Mouse (Mus musculus): ENCODE data around the gene Amotl1.
"Not testable (repeated sequence)": the region's sequence is repeated elsewhere in the genome, so short reads cannot be mapped to it uniquely, and the experiment has no call there.

Gene Amotl1

DNA sequence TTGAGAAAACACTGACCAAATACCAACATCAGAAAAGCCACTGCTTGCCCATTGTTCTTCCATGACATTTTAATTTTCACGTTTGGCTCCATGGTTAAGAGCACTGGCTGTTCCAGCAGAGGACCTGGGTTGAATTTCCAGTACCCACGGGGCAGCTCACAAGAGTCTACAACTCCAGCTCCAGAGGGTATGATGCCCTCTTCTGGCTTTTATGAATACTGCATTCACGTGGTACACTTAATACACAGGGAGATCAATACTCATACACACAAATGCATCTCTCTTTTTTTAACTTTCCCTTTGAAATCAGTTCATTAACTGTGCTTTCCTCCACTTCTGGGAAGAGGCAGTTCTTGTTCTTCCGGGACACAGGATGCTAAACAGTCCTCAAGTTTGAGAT is 41.4 kb downstream of the Amotl1 start:
- no peak for DNase-seq

DNA sequence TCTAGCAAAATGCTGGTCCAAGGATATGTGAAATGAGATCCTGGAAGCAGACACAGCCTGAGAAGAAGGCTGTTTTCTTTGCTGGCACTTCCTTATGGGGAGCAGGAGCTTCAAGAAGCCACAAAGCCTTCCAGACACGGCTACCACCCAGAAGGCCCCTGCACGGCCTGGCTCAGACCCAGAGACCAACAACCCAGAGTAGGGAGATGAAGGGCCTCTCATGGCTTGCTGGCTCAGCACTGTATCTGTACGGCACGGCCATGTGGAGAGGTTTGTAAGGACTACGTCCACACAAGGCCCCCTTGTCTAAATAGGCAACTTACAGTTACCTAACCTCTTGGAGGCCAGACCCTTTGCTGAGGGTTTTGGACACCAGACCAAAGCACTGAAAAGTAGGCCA is 45.1 kb downstream of the Amotl1 start:
- DNase-seq: peak; percentile 33 to 64

DNA sequence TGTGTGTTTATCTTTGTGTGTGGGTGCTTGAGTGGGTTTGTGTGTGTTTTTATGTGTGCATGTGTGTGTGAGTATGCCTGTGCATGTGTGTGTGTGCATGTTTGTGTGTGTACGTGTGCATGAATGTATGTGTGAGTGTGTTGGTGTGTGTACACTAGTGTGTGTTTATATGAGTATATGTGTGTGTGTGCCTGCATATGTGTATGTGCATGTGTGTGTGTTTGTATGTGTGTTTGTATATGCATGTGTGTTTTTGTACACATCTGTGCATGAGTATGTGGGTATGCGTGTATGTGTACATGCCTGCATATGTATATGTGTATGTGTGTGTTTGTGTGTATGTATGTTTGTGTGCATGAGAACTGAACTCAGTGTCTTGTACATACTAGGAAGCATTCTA is 46.7 kb downstream of the Amotl1 start:
- DNase-seq: no peak

DNA sequence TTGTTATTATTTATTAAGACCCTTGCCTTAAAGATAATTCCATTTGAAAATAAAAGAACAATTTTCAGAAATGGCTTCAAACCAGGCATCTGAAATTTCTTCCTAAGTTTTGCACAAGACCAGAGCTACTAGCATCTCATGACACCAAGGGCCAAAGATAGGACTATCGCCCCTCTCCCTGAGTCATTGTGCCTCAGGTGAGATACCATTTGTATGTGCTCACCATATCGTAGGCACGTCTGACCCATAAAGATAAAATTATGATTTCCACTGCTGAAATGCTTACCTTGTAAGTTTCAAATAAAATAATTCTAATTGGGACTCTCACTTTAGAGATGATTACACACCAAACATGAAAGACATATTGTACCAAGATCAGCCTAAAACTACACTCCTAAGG is 47.4 kb downstream of the Amotl1 start:
- no peak for DNase-seq

DNA sequence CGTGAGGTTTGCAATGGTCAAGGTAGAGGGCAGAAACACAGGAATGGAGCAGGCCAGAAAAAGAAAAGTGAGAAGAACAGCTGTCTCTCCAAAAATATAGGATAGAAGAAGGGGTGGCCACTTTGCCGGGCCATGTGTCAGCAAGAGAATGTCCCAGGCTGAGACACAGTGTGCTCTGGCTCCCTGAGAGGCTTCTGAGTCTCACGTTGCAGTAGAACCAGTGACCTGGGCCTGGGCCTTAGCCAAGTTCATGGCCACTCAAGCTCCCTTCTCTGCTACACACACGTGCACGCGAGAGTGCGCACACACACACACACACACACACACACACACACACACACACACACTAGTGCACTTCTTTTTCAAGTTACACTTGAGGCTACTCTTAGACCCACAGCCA is 48.0 kb downstream of the Amotl1 start:
- peak in 1 of 2 experiments; percentile 59 for DNase-seq

DNA sequence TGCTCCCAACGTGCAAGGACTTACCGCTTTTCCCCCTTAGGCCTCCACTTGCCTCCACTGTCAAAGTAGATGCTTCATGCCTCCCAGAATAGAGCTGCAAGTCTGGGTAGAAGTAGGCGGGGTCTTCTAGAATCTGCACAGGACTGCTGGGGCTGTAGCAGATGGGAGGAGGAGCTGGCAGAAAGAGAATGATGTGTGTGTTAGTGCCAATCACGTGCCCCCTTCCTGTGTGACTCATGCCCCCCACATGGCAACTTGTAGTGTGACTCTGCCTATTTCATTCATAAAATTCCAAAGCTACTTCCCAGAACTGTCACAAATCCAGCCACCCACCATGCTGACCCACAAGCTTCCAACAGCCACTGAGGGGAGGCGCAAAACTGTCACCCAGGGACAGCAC is 48.4 kb downstream of the Amotl1 start:
- no peak for DNase-seq

DNA sequence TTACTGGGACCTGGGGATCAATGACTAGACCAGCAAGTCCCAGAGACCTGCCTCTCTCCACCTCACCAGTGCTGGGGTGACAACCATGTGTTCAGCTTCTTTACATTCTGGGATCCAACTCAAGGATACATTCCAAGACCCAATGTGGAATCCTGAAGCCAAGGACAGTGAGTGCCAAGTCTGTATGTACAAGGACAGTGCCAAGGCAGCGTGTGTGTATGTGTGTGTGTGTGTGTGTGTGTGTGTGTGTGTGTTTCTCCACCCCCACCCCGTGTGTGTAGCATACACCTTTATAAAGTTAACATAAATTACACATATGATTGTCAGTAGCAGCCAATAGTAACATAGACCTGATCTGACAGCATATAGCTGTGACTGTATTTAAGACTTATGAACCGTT is 49.0 kb downstream of the Amotl1 start:
- no peak for DNase-seq

DNA sequence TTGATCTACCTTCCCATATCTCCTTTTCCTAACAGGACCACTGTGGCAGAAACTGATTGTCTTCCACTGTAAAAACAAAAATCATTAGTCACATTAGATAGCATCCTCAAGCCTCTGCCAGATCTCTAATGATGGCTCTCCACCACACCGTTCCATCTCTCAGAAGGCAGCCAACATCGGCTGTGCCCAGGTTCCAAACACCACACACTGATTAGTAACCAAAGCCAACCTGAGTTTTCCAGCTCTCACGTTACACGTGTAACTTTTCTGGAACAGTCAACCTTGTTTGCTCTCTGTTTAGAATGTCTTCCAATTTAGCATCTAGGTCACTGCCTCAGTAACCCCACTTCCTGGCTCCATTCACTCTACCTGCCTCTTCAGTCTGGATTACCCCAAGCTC is 51.0 kb downstream of the Amotl1 start:
- DNase-seq: no peak

DNA sequence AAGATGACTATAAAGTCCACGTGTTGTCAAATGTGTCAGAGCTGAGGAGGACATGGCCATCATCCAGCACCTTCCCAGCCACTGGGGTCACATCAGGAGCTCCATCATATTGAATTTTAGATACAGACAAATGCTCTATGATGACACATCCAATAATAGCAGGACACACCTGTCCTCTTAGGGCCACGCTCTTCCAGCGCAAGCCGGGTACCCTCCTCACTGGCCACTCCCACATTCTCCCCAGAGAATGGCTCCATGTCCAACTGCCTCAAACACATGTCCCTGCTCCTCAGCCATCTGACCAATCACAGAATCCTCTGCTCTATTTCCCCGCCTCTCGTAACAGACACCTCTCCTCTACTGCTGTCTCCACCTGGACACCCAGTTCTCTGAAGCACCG is 54.2 kb downstream of the Amotl1 start:
- DNase-seq: no peak

DNA sequence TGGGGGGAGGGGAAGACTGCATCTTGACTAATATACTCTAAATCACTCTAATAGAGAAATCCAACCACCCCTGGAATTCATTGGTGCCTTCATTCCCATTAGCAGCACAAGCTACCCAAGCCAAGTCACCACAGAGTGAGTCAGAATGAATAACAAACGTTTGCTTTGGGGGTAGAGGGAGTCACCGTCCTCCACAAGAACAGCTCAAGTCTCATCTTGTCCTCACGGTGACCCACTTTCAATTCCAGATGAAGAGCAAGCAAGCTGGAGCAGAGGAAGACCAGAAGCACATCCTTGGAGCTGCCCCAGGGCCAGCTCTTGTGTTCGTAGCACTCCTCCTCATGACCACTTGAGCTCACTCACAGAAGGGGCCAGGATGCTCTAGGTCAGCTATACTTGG is 56.2 kb downstream of the Amotl1 start:
- DNase-seq: no peak

DNA sequence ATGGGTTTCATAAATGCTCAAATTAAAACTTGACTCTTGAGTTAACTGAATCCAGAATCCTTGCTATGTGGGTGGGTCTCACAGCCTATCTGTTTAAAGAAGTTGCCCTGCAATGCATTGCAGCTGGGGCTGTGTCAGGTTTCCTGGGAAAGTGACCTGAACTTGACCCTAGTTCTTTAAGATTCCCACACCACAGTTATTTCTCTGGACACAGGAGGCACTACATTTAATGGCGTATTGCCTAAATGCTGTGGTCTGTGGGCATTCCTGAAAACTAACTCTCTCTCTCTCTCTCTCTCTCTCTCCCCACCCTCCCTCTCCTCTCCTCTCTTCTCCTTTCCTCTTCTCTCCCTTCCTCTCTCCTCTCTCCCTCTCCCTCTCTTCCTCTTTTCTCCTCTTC is 59.2 kb downstream of the Amotl1 start:
- no peak for DNase-seq

DNA sequence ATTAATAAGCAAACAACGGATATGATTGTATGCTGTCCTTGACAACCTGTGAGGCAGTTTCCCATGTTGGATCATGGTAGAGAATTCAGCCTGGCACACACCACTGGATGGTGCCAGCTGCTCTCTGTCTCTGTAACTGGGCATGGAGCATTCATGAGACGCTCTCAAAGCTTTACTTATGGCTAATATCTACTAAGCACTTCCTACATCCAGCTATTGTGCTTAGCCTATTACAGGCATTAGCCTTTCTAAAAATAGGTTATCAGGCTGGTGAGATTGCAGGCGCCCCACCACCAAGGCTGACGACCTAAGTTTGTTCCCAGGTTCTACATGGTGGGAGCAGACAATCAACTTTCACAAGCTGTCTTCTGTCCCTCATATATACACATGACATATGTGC is 65.9 kb downstream of the Amotl1 start:
- no peak for DNase-seq

DNA sequence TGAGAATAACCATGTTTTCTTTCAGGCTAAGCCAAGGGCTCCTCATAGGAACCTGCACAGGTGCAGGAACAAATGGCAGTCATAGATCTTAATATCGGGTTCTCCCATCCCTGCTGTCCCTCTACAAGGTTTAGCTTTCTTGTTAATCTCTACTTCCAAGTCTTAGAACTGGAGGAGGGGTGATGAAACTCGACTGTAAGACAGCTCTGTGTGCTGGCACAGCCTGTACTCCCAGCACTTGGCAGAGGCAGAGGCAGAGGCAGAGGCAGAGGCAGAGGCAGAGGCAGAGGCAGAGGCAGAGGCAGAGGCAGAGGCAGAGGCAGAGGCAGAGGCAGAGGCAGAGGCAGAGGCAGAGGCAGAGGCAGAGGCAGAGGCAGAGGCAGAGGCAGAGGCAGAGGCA is 68.5 kb downstream of the Amotl1 start:
- DNase-seq: not testable (repeated sequence)

DNA sequence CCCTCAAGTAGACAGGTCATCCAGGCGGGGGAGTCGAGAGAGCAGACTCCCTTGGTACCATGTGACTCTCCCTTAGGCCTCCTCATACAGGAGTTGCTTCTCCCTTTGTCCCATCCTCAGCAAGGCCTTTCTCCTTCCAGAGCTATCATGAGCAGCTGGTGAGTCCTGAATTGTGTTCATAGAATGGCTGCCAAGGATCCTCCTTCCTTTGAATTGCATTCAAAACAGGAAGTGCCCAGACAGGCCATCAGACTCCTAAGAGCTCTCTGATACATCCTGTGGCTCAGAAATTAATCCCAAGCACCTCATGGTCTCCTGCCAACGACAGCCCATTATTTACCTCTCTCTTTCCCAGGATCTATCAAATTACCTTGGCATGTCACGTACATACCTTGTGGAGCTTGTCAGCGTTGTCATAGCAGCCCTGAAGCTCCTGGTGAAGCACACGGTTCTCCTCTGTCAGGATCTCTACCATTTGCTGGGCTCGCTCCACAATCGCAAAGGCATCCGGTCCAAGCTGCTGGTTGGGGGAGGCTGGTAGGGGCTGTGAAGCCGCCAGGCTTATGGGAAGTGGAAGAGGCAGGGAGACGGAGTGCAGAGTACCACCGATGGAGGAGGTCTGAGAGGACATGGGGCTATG is 70.0 kb downstream of the Amotl1 start:
- peak; percentile 25 to 48 for DNase-seq

DNA sequence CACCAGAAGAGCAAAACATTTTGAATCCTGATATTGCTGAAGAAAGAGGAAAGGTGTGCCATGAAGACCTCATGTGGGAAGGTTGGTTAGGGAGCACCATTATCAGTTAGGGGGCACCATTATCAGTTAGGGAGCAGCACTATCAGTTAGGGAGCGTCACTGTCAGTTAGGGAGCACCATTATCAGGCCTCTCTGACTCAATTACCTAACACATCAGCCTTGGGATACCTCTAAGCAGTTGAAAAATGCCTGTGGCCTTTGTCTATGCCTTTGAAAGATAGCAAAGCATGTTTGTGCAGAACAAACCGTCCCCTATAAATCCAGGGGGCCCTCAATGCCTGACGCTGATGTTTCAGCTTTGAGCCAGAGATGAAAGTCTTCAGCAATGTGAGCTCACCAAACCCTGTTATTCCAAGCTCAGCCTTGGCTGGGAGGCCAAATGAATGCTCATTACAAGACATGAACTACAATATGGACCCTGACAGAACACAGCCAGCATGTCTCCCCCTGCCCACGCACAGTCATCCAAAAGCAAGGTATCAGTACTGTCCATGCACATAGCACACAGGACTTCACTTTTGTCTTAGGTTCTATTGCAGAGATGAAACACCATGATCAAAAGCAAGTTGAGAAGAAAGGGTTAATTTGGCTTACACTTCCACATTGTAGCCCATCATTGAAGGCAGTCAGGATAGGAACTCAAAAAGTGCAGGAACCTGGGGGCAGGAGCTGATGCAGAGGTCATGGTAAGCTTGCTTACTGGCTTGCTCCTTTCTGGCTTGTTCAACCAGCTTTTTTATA is 75.5 kb downstream of the Amotl1 start:
- DNase-seq: no peak

DNA sequence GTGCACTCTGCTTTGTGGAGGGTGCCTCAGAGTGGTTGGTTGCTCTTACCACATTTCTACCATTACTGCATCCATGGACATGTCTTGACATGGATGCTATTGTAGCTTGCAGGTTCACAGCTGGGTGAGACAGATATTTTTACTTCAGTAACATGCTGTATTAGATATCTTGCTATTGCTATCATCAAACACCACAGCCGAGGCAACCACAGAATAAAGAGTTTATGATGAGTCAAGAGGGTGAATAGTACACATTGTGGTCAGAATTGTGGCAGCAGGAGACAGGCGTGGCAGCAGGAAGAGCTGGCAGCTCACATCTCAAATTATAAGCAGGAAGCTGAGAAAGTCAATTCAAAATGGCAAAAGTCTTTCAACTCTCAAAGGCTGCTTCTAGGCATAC is 76.4 kb downstream of the Amotl1 start:
- DNase-seq: no peak

DNA sequence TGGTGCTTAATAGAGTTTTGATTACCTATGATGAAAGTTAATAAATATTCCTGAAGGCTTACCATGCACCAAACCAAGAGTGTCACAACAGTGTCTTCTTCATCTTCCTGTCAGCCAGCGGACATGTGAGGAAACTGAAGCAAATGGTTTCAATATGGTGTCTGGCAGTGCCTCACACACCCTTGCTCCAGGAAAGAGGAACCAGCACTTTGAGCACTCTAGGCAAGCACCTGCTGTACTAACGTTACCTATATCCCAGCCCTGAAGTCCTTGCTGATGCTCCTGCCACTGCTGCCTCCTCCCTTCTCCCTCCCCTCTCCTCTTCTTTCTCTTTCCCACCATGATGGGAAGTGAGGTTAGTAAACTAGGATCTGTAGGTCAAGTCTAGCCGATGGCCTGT is 80.4 kb downstream of the Amotl1 start:
- no peak for DNase-seq

DNA sequence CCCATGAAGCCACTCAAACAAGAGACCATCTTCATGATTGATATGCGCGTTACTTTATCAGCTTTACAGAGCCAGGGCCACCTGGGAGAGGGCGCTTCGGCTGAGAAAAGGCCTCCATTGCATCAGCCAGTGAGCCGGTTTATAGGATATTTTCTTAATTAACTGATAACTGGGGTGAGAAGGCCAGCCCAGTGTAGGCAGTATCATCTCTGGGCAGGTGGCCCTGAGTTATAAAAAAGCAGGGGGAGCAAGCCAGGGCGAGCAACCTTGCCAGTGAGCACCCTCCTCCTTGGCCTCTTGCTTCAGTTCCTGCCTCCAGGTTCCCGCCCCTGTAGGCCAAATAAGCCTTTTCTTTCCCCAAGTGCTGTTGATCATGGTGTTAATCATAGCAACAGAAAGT is 81.5 kb downstream of the Amotl1 start:
- no peak for DNase-seq

DNA sequence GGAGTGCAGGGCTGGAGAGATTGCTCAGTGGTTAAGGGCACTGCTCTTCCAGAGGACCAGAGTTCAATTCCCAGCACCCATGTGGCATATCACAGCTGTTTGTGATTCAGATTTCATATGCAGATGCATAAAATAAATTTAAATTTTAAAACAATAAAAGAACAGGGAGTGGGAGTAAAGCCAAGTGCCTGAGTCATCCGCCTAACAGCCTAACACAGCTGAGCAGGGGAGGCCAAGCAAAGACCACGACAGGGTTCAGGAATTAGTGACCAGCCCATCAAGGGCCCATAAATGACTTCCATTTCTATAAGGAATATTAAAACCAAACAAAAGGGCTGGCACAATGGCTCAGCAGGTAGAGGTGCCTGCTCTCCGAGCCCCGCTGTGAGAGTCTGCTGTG is 84.3 kb downstream of the Amotl1 start:
- no peak for DNase-seq

DNA sequence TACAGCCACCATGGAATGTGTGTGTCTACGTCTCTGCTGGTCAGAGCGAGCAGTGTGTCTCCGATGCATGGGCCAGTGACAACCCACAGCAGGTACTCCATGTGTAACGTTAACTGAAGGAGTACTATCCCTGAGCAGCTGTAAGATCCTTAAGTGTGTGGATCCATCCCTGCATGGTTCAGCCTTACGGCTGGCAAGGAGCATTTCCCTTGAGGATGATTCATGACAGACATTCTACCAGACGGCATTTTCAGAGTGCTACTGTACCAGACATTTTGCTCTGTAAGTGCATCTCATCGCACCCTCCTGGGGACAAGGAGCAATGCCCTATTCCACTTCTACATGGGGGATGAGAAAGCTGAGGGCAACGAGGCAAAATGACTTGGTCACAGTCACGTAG is 84.9 kb downstream of the Amotl1 start:
- no peak for DNase-seq

DNA sequence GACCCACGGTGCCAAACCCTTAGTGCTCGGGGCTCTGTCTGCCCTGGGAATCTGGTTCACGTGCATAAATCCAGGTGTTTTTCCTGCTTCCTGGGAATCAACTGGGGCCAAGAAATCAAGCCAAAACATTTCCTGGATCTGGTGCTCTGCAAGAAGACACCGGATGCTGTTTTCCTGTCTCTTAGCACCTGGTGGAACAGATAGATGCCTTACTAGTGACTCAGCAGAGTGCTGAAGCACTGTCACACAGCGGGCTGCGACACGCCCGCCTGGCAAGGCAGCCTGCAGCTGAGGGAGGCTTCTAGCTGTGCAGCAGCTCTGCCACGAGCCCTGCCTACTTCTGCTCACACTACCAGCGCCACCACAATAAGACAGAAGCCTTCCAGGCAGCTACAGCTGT is 85.4 kb downstream of the Amotl1 start:
- no peak for DNase-seq

DNA sequence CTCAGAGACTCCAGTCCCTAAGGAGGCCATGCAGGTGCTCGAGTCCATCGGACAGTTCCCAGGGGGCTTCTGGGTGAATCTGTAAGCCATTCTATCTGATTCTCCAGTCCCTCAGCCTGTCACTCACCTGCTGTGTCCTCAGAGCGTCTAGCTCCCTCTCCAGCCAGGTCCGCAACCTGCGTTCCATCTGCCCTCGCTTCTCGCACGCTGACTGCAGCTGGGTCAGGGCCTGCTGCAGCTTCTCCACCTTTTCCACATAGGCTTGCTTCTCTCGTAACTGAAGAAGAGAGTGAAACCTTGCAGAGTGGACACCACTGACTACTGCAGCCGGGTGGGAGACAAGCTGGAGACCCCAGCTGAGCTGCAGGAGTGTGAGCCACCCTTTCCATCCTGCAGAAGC is 86.5 kb downstream of the Amotl1 start:
- DNase-seq: no peak

DNA sequence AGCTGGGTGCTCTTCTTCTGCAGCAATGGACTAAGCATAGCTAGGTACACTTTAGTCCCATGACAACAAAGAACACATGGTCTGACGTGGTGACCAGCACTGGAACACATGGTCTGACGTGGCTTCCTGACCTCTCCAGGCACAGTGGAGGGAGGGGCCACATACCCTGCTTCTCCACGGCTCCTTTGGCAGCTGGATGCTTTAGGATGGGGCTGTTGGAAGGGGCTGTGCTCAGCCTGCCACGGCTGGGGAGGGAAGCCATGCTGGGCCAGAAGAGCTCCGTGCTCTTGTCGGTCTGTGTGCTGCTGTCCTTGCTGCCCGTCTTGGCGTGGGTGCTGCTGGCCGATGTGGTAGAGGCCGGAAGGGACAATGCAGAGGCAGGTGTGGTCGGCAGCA is 96.5 kb downstream of the Amotl1 start:
- DNase-seq: no peak

DNA sequence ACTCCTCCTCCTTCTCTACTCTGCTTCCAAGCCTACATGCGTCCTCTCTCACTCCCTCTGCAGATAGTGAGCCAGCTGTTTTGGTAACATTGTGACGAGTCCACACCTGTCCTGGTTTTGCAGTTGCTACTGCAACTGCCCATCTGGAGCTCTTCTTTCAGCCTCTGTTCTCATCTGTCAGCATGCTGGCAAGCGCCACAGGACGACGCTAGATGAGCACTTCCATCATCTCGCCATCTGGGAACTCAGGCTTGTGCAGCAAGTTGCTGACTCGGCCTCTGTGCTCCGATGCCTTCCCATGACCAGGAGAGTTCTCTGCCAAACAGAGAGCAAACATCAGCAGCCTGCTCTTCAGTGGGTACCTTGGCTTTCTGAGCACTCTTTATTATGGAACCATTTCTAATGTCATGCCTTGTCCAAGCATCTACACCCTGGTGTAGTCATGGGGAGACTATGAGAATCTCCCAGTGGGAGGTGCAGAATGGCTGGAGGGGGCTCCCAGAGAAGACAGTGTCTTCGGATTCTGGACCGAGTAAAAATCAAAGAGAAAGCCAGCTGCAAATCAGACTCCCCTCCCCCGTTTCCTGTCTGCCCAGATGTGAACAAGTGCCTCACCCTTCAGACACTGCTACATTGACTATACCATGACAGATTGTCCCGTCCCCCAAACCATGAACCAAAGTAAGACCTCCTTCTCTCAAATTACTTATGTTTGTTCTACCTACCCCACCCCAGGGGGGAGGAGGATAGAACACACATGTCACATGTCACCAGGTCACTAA is 97.1 kb downstream of the Amotl1 start:
- peak in 1 of 2 experiments; percentile 68 for DNase-seq
